Mouse (Mus musculus) common myeloid progenitor, adult 5-6 weeks (primary cell): ENCODE measurements around the gene Aebp2. TPM values are rescaled to one million over a fixed set of nuclear protein-coding genes. Genes with fewer than 3 reads are reported as not detected.
A peak's percentile ranks its signal among the peaks of the same experiment; 100 is the strongest.
"Not testable (repeated sequence)": the region's sequence is repeated elsewhere in the genome, so short reads cannot be mapped to it uniquely, and the experiment has no call there.

Source experiments
- ATAC-seq: replicated peaks from 2 replicates; pipeline ENCODE4 v1.8.0; 2016; ENCODE audit warnings: low read depth, mild to moderate bottlenecking, moderate TSS enrichment, inconsistent platforms; ENCODE audit not compliant: poor library complexity, severe bottlenecking
- total RNA-seq: library from RNA; stranded (forward); fragments of 200-1000, 187-1606 nt; gene quantifications from 2 replicates; pipeline ENCODE4 v1.2.3, GENCODE M21; 2017

The Aebp2 gene
- total RNA-seq, 1 experiment from 2014 or later: 79.7 TPM

DNA sequence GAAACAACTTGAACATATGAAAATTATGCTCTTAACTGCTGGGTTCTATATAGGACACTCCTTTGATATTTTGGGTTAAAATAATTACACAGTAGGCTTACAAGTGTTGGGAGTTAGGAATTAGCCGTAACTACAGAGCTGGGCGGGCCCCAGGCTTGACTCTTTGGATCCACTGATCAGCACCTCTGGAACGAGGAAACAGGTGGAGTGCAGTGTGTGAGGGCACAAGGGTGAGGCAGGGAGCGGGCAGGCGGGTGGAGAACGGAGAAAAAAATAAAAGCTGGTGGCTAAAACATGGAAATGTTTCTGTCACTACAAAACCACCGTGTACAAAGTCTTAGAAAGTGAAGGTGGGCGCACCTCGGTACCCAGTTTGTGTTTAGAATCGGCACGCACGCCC is 20.2 kb downstream of the Aebp2 start:
- ATAC-seq: no peak

GRCm38 (mm10) chr6:140645931-140646330 is 23.5 kb downstream of the Aebp2 start:
- ATAC-seq: no peak

DNA sequence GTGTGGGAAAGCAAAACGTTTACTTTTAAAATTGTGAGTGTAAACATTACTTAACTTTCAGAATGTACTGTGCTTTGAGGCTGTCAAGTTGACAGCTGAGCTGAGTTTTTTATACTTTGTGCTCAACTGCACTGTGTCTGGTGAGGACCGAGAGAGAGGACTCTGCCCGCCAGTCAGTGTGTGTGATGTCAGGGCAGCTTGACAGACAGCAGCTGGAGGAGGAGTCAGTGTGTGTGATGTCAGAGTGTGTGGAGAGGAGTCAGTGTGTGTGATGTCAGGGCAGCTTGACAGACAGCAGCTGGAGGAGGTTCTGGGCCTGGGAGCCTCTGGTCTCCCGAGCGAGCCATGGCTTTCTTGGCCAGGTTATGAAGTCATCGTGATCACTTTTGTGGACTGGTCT is 24.4 kb downstream of the Aebp2 start:
- no peak for ATAC-seq

DNA sequence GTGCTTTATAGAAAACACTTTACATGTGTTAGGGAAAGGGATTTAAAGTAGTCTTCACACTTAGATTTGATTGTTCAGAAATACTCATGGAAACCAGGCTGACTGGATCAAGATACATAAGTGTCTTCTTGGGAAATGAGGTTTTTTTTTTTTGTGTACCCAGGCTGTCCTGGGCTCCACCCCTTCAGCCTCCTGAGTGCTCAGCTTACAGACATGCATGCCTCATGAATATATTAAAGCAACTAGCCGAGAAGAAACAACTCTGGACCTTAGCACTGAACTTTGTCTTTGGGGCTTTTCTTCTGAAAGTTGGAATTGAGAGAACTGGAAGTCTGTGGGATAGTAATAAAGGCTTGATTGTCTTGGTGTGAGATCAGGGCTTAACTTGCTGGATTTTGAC is 27.3 kb downstream of the Aebp2 start:
- ATAC-seq: no peak

GRCm38 (mm10) chr6:140651923-140652322 is 29.5 kb downstream of the Aebp2 start:
- no peak for ATAC-seq

GRCm38 (mm10) chr6:140655451-140655850 is 33.0 kb downstream of the Aebp2 start:
- no peak for ATAC-seq

DNA sequence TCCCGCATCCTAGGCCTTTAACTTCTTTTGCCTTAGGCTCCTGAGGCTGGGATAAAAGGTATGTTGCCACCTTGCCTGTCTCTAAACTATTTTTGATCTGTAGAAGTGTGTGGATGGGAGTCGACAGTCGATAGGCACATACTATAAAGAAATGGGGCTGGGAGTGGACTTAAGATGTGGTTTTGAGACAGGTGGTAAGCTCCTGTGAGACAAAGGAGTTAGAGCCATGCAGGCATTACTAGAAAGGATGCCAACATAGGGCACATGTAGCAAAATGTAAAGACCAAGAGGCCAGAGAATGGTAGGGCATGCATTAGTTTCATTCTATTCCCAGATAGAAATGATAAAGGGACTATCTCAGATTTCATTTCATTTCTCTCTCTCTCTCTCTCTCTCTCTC is 34.5 kb downstream of the Aebp2 start:
- no peak for ATAC-seq

DNA sequence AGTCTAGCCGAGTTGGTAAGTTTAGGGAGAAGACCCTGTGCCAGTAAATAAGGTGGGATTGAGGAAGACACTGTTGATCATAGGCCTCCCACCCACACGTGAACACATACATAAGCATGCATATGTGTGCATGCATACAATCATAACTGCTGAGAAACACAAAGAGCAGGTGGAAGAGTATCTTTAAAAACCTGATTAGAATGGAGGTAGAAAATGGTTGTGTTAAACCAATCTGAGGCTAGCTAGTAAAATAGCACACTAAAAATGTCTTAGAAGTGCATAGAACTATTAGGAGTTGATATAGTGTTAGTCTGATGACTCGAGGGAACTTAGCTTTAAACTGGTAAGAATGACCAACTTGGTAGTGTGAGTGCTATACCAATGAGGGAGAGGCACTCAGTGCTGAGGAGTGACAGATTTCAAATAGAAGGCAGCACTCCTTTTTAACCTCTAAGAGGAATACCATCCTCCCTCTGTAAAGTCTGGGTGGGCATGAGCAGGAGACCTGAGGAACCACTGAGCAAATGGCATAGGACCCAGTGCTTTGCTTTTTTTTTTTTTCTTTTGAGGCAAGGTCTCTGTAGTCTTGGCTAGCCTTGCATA is 35.6 kb downstream of the Aebp2 start:
- no peak for ATAC-seq

DNA sequence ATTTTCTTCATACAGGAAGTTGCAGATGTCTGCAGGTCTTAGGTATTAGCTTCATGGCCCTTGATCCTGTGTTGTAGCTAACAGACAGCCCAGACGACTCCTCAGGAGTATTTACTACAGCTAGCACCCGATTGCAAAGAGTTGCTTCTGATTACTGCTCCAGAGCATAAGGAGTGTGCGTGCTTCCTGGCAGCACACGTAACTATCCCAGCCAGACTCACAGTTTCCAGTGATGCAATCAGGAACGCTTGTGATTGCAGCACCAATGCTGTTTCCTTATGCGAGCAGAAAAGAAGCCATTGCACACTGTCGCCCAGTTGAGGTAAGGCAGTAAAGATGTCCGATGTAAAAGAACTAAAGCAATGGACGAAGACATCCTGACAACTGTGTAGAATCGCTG is 38.6 kb downstream of the Aebp2 start:
- ATAC-seq: no peak

GRCm38 (mm10) chr6:140661777-140662176 is 39.3 kb downstream of the Aebp2 start:
- no peak for ATAC-seq

DNA sequence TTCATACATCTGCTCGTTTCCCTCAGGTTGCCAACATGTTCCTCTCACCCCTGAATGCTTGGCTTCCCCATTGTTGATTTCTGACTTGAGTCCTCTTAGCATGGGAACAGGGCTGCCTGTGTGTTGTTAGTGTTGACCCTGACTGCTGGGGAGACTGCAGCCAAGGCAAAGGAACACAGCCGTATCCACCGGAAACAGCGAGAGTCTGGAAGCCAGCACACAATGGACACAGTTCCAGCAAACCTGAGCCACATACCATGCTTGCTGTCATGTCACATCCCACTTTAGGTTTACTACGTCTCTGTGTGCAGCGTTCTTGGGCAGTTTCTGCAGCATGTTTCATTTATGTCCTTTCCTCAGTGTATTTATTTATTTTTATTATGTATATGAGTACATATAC is 39.8 kb downstream of the Aebp2 start:
- ATAC-seq: no peak

DNA sequence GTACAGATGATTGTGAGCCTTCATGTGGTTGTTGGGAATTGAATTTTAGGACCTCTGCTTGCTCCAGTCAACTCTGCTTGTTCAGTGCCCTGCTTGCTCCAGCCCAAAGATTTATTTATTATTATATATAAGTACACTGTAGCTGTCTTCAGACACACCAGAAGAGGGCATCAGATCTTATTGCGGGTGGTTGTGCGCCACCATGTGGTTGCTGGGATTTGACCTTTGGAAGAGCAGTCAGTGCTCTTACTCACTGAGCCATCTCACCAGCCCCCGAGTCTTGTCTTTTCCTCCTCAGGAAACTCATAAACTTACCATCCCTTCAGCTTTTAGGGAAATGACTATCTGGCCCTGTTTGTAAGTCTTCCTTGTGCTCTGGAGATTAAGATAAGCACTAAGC is 40.2 kb downstream of the Aebp2 start:
- ATAC-seq: not testable (repeated sequence)

DNA sequence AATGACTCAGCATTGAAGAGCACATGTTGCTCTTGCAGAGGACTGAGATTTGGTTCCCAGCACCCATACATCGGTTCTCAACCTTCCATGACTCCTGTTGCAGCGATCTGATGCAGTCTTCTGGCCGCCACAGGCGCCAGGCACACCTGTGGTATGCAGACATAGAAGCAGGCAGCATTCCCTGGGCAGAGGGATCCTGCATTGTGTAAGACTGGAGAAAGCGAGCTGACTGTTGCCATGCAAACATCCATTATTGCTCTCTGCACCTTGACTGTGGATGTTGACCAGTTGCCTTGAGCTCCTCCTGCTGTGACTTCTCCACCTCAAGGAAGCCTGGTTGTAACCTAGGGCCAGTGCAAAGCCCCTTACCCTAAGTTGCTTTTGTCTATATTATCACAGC is 42.1 kb downstream of the Aebp2 start:
- ATAC-seq: no peak

DNA sequence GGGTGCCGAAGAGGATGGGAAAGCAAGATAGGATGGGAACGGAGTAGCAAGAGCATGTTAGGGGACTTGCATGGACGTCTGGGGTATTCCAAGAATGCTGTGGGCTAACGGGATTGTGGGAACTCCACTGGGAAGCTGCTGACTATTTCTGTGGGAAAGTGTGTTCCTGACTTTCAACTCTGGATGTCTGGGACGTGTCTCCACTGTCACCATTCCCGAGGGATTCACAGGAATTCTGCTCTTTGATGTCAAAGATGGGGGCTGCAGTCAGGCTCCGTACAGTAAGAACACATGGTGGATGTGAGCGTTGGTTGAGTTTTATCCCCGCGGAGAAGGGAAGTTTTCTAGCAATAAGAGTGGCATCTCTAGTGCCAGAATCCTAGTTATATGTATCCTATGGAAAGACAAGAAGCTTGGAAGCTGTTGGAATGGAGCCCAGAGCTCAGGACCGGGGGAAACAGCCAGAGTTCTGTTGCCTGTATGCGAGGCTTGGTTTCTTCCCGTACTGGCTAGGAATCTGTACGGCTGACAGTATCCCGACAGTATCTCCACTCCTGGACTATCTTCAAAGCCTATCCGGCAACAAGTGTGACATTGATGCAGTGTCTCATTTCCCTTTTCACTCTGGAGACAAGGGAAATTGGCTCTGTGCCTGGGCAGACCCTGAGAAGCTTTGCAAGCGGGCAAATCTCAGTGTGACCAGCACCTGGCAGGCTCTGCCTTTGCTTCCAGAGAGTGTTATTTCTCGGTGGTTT is 44.2 kb downstream of the Aebp2 start:
- ATAC-seq: no peak

DNA sequence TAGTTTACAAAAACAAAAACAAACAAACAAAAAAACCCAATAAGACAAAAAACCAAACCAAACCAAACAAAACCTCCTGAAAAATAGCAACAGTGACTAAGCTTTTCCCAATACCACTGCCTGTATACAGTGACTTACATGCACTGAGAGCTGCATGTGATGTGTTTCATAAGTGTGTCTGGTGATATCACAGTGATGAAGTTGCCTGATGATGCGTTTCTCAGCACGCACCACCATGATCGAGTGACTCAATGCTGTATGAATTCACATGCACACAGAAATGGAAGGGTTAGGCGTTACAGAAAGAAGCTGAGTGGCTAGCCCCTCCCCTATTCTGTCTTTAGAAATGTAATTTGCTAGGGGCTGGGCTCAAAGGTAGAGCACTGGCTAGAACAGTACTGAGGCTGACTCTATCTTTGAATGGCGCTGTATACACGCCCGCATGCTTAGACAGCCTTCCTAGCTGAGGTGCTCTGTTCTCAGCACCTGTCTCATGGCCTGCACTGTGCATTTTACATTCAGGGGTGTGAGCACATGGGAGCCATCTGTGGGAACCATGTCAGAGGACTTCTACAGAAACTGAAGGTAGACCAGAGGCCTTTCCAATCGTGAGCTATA is 44.9 kb downstream of the Aebp2 start:
- ATAC-seq: no peak

DNA sequence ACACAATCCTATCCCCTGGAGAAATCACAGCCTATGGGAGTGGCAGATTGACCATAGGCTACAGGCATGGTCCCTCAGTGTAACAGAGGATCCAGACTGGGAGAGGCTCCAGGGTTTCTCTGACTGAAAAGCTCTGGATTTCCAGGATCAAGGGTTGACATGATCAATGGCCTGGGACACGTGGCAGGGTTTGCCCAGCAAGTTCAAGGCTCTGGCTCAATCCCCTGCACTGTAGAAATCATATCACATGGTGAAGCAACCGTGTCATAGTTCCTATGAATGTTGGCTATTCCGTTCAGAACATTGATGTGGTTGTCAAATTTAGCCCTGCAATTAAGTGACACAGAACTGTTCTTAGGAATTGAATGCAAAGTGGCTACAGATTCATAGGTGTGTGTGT is 52.0 kb downstream of the Aebp2 start:
- ATAC-seq: no peak

GRCm38 (mm10) chr6:140676094-140676493 is 53.6 kb downstream of the Aebp2 start:
- no peak for ATAC-seq

- no peak for ATAC-seq
Observed at GRCm38 (mm10) chr6:140677041-140677440, 54.6 kb downstream of the Aebp2 start.

DNA sequence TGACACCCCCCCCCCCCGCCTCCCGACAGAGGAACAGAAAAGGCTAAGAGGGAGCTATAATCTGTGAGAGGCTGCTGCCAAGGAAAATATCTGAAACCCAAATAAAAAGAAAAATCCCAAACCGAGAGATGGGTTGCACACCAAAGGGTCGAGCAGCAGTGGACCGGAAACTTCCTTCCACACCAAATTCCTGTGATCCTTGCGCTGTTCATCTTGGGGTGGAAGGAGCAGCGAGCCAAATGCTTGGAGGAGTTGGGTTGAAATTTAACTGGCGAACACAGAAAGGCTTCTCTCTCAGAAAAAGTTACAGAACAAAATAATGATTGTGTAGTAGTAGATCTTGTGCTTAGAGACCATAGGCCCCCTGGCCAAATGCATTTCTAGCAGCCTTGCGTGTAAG is 55.5 kb downstream of the Aebp2 start:
- no peak for ATAC-seq

- ATAC-seq: peak; percentile 87
Observed at GRCm38 (mm10) chr6:140678658-140679271, 56.3 kb downstream of the Aebp2 start.

DNA sequence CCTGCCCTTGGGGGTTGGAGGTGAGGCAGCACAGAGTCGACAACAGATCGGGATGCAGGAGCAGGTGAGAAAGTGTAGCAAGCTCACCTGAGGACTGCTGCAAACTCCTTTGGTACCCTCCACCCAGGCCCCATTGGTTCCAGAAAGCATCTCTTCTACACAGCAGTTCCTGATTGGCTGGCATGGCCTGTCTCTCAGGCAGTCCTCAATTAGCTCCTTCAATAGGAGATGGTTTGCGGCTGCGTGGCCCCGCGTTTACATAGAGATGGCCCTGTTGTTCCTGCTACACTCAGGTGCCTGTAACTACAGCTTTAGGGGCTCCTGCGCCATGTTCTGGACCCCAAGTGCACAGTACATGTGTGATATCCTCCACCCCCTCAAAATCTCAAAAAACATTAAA is 58.2 kb downstream of the Aebp2 start:
- ATAC-seq: no peak
